ENCODE assay signal across 15 mouse cellular contexts in the genomic region with DNA sequence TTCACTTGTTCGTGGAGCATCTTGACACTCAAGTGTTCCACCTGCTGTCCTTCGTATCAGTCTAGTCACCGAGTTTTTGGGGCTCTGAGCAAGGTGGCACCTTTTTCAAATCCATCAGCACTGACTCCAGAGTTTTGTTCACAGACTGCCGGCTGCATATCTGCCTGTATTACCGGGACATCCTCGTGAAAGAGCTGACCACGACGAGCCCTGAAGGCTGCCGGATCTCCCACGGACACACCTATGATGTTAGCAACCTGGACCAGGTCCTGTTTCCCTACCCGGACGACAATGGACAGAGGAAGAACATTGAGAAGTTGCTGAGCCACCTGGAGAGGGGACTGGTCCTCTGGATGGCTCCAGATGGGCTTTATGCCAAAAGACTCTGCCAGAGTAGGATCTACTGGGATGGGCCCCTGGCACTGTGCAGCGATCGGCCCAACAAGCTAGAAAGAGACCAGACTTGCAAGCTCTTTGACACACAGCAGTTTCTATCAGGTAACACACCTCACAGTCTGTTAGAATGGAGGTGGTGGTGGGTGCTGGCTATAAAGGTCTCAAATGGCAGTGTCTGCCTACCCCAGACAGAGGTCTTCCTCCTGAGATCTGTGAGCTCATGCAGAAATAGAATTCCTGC. TPM values are rescaled to one million over a fixed set of nuclear protein-coding genes. Genes with fewer than 3 reads are reported as not detected.
"Had no signal": no experiment of that assay in that cellular context is flagged by ENCODE, and none has a peak within 500 bp of the region (broad histone marks: within the 10 kb centered on the region; RNA-seq: fewer than 3 reads in every experiment).

No protein-coding gene starts in this region.

- H3K9ac ChIP-seq: lung, embryonic 15.5 days; midbrain, embryonic 13.5 days; midbrain, embryonic 15.5 days; neural tube, embryonic 12.5 days had no signal

- H3K36me3 ChIP-seq: lung, embryonic 15.5 days; midbrain, embryonic 13.5 days; midbrain, embryonic 15.5 days; neural tube, embryonic 12.5 days had no signal

- H3K27ac ChIP-seq: lung, embryonic 15.5 days; macrophage; midbrain, embryonic 13.5 days; midbrain, embryonic 15.5 days; neural tube, embryonic 12.5 days had no signal

- H3K4me3 ChIP-seq: lung, embryonic 15.5 days; megakaryocyte, embryonic 14.5 days; midbrain, embryonic 13.5 days; midbrain, embryonic 15.5 days; neural tube, embryonic 12.5 days had no signal

- ATAC-seq: lung, postnatal 0 days; midbrain, embryonic 13.5 days; midbrain, embryonic 15.5 days had no signal

- DNase-seq: lung, adult 2 months; lung, postnatal 14 days; lung, postnatal 36 days; right cerebral cortex, postnatal 14 days; thymus, postnatal 14 days; thymus, postnatal 36 days had no signal

- H3K4me1 ChIP-seq: lung, embryonic 15.5 days; megakaryocyte, embryonic 14.5 days; midbrain, embryonic 13.5 days; midbrain, embryonic 15.5 days; neural tube, embryonic 12.5 days had no signal

- H3K4me2 ChIP-seq: lung, embryonic 15.5 days; midbrain, embryonic 11.5 days; midbrain, embryonic 13.5 days; midbrain, embryonic 15.5 days; neural tube, embryonic 12.5 days had no signal

- H3K9me3 ChIP-seq: lung, embryonic 15.5 days; megakaryocyte, embryonic 14.5 days; midbrain, embryonic 13.5 days; midbrain, embryonic 15.5 days; neural tube, embryonic 12.5 days had no signal

RNA-seq across cellular contexts. Expression of a gene that starts 8.4 kb away (rescaled TPM):
- polyA plus RNA-seq: neural tube, embryonic 14.5 days had no signal
